Mouse (Mus musculus) midbrain, postnatal 0 days (tissue): Measurements from ENCODE around the gene Emc4. TPM values are rescaled to one million over a fixed set of nuclear protein-coding genes. Genes with fewer than 3 reads are reported as not detected.

ENCODE experiments used
- ATAC-seq: fragments of 200-750 bp; cut with Nextera tagmentation; 2 replicates; pipeline ENCODE4 v1.8.0; 2017; ENCODE audit warnings: moderate number of reproducible peaks, mild to moderate bottlenecking, moderate TSS enrichment, moderate library complexity; ENCODE audit not compliant: low FRiP score
- DNase-seq: peaks from one replicate; pipeline ENCODE4 v3.0.0-alpha.2; 2015; ENCODE audit warnings: low spot score
- H3K27ac ChIP-seq: fragments of 300-500 bp; sonication (generic); 2 replicates; pipeline ENCODE4 v1.5.1; 2014; ENCODE audit warnings: low read depth, mild to moderate bottlenecking, low read length, mixed read lengths
- H3K27me3 ChIP-seq: fragments of 300-500 bp; sonication (generic); 2 replicates; pipeline ENCODE4 v1.6.1; 2014; ENCODE audit warnings: low read length, control low read depth, mixed read lengths; ENCODE audit not compliant: insufficient read depth
- H3K36me3 ChIP-seq: fragments of 300-500 bp; sonication (generic); 2 replicates; pipeline ENCODE4 v1.6.1; 2014; ENCODE audit warnings: low read length, control low read depth, mixed read lengths; ENCODE audit not compliant: insufficient read depth
- H3K4me1 ChIP-seq: fragments of 300-500 bp; sonication (generic); 2 replicates; pipeline ENCODE4 v1.6.1; 2014; ENCODE audit warnings: mild to moderate bottlenecking, control low read depth, antibody characterized with exemption, low read length, mixed read lengths; ENCODE audit not compliant: insufficient read depth
- H3K4me2 ChIP-seq: fragments of 300-500 bp; sonication (generic); 2 replicates; pipeline ENCODE4 v1.6.1; 2014; ENCODE audit warnings: low read depth, mild to moderate bottlenecking, low read length, mixed read lengths; ENCODE audit not compliant: poor library complexity, severe bottlenecking
- H3K4me3 ChIP-seq: fragments of 300-500 bp; sonication (generic); 2 replicates; pipeline ENCODE4 v1.5.1; 2014; ENCODE audit warnings: low read depth, mild to moderate bottlenecking, low read length, moderate library complexity
- H3K9ac ChIP-seq: fragments of 300-500 bp; sonication (generic); replicated peaks from 2 replicates; pipeline ENCODE4 v1.6.1; 2014; ENCODE audit warnings: mild to moderate bottlenecking, low read length, moderate library complexity, mixed read lengths; ENCODE audit not compliant: poor library complexity, severe bottlenecking
- H3K9me3 ChIP-seq: fragments of 300-500 bp; sonication (generic); 2 replicates; pipeline ENCODE4 v1.6.1; 2016; ENCODE audit warnings: low read length, control low read depth
- CTCF ChIP-seq: IDR thresholded peaks from 2 replicates; pipeline ENCODE4 v1.5.1; 2016; ENCODE audit warnings: antibody characterized with exemption, mild to moderate bottlenecking
- WGBS: fragments of 180-500 bp; shearing (Covaris S2); extraction: QIAGEN DNeasy Blood & Tissue Kit; methylation state at CpG from one replicate; pipeline ENCODE4 v1.1.7; 2014; 5-methylcytosine and 5-hydroxymethylcytosine counted together
- polyA plus RNA-seq: library from polyadenylated mRNA; unstranded; fragments of >200 nt; fragmentation: Nextera tagmentation; extraction: Ambion mirVana; gene quantifications from 2 replicates; pipeline ENCODE4 v1.2.1, GENCODE M21; 2015
- total RNA-seq: library from RNA; depleted of rRNA; stranded (reverse); fragments of >200 nt; gene quantifications from 2 replicates; pipeline ENCODE4 v1.2.3, GENCODE M21; 2014

The Emc4 gene
- total and polyA plus RNA-seq, 2 experiments from 2014 or later: 129 to 219 TPM

DNA sequence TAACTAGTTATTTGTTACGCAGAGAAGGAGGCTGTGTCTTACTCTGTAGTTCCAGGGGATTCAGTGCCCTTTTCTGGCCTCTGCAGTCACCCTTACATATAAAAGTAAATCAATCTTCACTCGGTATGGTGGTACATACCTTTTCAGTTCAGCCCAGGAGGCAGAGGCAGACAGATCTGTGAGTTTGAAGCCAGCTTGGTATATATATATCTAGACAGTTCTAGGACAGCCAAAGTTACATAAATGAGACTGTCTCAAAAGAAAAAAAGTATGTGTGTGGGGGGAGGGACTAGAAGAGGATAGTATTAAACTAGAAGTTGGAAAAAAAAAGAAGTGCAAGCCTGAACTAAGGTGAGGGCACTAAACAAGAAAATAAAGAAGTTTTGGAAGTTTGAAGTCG lies 19.6 kb downstream of the Emc4 start:
- 97% methylated on average over 3 of the region's 3 CpGs for WGBS

DNA sequence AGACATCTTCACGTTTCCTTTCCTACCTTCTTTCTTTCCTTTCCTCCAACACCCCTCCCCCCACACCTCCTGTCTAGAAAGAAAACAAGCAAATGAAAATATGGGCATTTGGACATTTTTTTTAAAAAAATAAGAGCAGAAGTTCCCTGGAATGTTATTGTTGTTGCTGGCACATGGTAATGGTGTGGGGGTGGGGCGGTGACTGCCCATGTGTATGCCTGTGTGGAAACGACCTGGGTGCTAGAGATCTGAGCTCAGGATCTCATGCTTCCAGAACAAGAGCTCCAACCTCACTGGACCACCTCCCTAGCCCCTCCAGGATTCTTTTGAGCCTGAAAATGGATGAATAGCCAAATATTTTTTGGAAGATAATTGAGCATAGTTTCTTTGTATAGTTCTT lies 26.7 kb downstream of the Emc4 start:
- TF ChIP-seq CTCF: no peak
- Histone ChIP-seq H3K27ac (no peak overlapping the region), H3K36me3 (peaks cover 35% of the 10 kb centered on the region), H3K9ac (no peak overlapping the region), H3K4me2 (no peak overlapping the region), H3K27me3 (no peaks in the 10 kb centered on the region), H3K4me1 (no peaks in the 10 kb centered on the region), H3K4me3 (no peak overlapping the region), H3K9me3 (no peaks in the 10 kb centered on the region)
- no peak for ATAC-seq
- DNase-seq: no peak
- WGBS: 71% methylated on average over 3 of the region's 3 CpGs

More for the DNA sequence above, 19.6 kb downstream of the Emc4 start:
- Histone ChIP-seq H3K4me1 (no peaks in the 10 kb centered on the region), H3K36me3 (peaks cover 49% of the 10 kb centered on the region), H3K27me3 (no peaks in the 10 kb centered on the region), H3K9me3 (no peaks in the 10 kb centered on the region), H3K9ac (no peak overlapping the region), H3K4me3 (no peak overlapping the region), H3K4me2 (no peak overlapping the region), H3K27ac (no peak overlapping the region)
- no peak for DNase-seq
- ATAC-seq: no peak
- no peak for TF ChIP-seq CTCF

DNA sequence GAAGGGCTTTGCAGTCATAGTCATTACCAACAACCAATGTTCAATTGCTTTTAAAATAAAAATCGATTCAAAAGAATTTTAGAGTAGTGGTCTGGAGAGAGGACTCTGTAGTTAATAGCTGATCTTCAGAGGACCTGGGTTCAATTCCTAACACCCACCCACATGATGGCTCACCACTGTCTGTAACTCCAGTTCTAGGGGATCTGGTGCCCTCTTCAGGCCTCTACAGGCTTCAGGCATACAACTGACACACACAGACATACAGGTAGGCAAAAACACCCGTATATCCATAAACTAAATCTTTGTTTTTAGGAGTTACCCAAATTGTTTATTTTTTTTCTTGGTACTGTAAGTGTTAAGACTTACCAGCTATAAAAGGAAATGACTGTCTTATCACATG lies 28.1 kb downstream of the Emc4 start:
- no peak overlapping the region for H3K4me2 ChIP-seq
- DNase-seq (peak; percentile 3), ATAC-seq (no peak)
- peaks cover 38% of the 10 kb centered on the region for H3K36me3 ChIP-seq
- no peaks in the 10 kb centered on the region for H3K9me3 ChIP-seq
- H3K4me1 ChIP-seq: no peaks in the 10 kb centered on the region
- H3K4me3 ChIP-seq: no peak overlapping the region
- no peak overlapping the region for H3K9ac ChIP-seq
- WGBS: 92% methylated on average over 2 of the region's 2 CpGs
- no peaks in the 10 kb centered on the region for H3K27me3 ChIP-seq
- no peak overlapping the region for H3K27ac ChIP-seq
- TF ChIP-seq CTCF: peak; percentile 41

DNA sequence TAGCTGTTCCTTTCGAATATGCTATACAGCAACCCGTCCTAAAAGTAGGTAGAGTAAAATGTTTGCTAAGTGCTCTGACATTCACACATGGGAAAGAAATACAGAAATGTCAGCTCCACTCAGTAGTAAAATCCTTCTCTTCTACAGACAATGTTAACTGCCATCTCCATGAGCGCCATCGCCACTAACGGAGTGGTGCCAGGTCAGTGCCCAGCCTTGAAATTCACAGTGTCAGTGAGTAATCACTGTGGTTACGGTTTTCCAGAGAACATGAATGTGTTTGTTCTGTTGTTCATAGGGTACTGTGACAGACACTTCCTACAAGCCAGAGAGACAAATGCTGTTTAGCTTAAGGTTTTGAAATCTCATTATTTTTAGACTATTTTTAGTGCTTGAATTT lies 30.6 kb downstream of the Emc4 start:
- H3K4me2 ChIP-seq: no peak overlapping the region
- no peaks in the 10 kb centered on the region for H3K4me1 ChIP-seq
- DNase-seq: no peak
- TF ChIP-seq CTCF: no peak
- H3K27me3 ChIP-seq: no peaks in the 10 kb centered on the region
- WGBS: 92% methylated on average over 6 of the region's 6 CpGs
- no peaks in the 10 kb centered on the region for H3K9me3 ChIP-seq
- H3K9ac ChIP-seq: no peak overlapping the region
- no peak overlapping the region for H3K4me3 ChIP-seq
- peaks cover 35% of the 10 kb centered on the region for H3K36me3 ChIP-seq
- ATAC-seq: no peak
- no peak overlapping the region for H3K27ac ChIP-seq

DNA sequence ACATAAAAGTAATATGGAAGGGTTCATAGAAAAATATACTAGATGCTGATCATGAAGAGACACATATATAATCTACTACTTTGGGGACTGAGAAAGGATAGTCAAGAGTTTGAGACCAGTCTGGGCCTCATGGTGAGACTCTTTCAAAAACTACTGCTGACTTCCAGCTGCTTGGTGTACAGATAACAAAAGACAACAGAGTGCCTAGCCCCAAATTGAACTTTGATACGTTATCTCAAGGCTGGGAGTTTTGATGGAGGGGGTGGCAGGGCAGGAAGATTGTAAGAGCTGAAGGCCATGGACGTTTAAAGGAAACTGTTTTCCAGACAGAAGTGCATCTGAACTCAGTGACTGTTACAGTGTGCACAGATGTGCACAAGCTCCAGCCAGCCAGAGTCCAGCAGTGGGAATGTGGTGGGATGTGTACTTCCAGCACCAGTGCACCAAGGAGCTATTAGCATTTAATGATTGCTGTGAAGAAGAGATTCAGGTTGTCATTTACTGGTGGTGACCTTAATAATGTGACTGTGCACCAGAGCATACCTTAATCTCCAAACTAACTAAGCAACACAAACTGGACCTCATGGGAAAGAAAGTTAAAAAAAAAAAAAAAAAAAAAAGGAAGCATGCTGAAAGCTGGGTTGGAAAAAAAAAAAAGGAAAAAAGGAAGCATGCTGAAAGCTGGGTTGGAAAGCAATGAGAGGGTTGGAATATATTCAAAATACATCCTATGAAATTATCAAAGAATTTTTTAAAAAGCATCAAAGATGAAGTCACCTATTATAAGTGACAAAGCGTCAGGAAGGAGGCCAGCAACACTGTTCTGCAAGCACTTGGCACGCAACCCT lies 35.6 kb downstream of the Emc4 start:
- TF ChIP-seq CTCF: no peak
- DNase-seq: no peak
- Histone ChIP-seq H3K9ac (no peak overlapping the region), H3K4me3 (no peak overlapping the region), H3K27ac (no peak overlapping the region), H3K4me2 (no peak overlapping the region), H3K4me1 (no peaks in the 10 kb centered on the region), H3K36me3 (peaks cover 21% of the 10 kb centered on the region; the same call in 1 of the 2 replicates), H3K9me3 (no peaks in the 10 kb centered on the region), H3K27me3 (no peaks in the 10 kb centered on the region)
- no peak for ATAC-seq
- WGBS: 73% methylated on average over 4 of the region's 4 CpGs

DNA sequence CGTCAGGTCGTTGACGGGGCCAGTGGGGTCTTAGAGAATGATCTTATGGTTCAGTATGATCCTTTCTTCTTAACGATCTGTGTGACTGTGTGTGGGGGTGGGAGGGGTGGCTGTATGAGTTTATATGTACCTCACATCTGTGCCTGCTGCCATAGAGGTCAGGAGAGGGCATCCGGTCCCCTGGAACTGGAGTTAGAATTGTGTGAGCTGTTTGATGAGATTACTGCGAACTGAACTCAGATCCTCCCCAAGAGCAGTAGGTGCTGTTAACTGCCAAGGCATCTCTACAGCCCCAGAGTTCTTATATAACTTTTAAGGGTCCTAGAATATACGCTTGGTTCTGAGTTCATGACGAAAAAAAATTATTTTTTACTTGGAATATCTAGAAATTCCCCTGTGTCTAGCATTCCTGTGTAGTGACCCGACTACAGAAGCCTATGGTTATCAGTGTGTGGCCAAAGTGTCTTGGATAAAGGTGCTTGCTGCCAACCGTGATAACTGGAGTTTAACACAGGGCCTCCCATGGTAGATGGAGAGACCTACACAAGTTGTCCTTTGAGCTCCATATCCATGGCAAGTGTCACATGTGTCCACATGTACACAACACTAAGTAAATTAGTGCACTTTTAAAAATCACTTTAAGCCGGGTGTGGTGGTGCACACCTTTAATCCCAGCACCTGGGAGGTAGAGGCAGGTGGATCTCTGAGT lies 39.6 kb downstream of the Emc4 start:
- Histone ChIP-seq H3K27ac (no peak overlapping the region), H3K9ac (no peak overlapping the region), H3K4me1 (no peaks in the 10 kb centered on the region), H3K4me3 (no peak overlapping the region), H3K36me3 (no peaks in the 10 kb centered on the region), H3K4me2 (no peak overlapping the region), H3K27me3 (no peaks in the 10 kb centered on the region), H3K9me3 (no peaks in the 10 kb centered on the region)
- ATAC-seq (no peak), DNase-seq (no peak)
- no peak for TF ChIP-seq CTCF
- 90% methylated on average over 11 of the region's 11 CpGs for WGBS
